Mouse (Mus musculus) liver, adult 2 months (tissue): ENCODE data around the gene Cd82.

ENCODE experiments used
- CTCF ChIP-seq: fragments of 200-500 bp; IDR thresholded peaks from 2 replicates; pipeline ENCODE4 v1.5.1; 2011; ENCODE audit warnings: low read depth, low read length, control low read depth
- POLR2A ChIP-seq: fragments of 200-500 bp; IDR thresholded peaks from 2 replicates; pipeline ENCODE4 v1.6.1; 2011; ENCODE audit warnings: low read length, control low read depth; ENCODE audit not compliant: insufficient read depth; ENCODE audit errors: extremely low read depth

DNA sequence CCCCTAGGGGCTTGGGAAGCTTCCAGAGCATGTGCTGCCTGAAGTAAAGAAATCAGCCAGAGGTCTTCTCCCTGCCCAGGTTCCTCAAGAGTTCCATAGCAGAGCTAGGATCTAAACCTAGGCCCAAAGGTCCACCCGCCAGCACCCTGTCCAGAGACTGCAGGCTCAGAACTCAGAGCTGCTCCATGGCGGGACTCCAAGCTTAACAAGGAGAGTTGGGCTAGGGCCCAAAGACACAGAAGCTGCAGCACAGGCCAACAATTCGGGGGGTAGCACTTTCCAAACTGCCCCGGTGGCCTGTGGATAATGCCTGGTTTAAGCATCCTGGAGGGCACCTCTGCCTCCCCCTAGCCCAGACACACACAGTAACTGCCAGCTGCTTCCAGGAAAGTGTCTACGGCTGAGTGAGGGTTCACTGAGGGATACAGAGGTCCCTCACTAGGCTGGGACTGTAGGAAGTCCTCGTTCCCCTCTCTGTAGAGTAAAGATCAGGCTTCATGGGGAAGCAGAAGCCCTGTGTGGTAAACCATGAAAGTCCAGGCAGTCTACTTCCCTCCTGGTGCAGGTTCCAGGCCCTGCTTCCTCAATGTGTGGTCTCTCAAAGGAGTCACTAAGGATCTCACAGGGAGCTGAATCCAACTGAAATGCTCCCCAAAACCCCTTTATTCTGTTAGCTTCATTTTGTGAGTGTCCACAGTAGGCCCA, 5.4 kb downstream of the Cd82 start:
- TF ChIP-seq POLR2A (no peak), CTCF (no peak)
